Mouse (Mus musculus): Measurements from ENCODE around the gene AC124502.3. TPM values are rescaled to one million over a fixed set of nuclear protein-coding genes. Genes with fewer than 3 reads are reported as not detected.
"Not testable (repeated sequence)": the region's sequence is repeated elsewhere in the genome, so short reads cannot be mapped to it uniquely, and the experiment has no call there.

AC124502.3 gene
- polyA plus RNA-seq, 1 experiment, result 0.64 TPM

- DNase-seq (ENCODE audit: low read depth, low spot score), result no peak
- 3% methylated on average over 15 of the region's 15 CpGs for WGBS
These were observed 34.3 kb downstream of the AC124502.3 start for GRCm38 (mm10) chr19:5073028-5073427.

- 12% methylated on average over 5 of the region's 5 CpGs for WGBS
- DNase-seq (ENCODE audit: low read depth, low spot score), result no peak
These were observed 34.8 kb downstream of the AC124502.3 start for GRCm38 (mm10) chr19:5073518-5073917.

GRCm38 (mm10) chr19:5079279-5079678, 40.6 kb downstream of the AC124502.3 start:
- 93% methylated on average over 1 of the region's 1 CpGs for WGBS
- no peak for DNase-seq (ENCODE audit: low read depth, low spot score)

- no peak for DNase-seq (ENCODE audit: low read depth, low spot score)
- WGBS, result 62% methylated on average over 18 of the region's 18 CpGs
These were observed 43.3 kb downstream of the AC124502.3 start for GRCm38 (mm10) chr19:5082005-5082404.

GRCm38 (mm10) chr19:5082596-5082995, 43.9 kb downstream of the AC124502.3 start:
- no peak for DNase-seq (ENCODE audit: low read depth, low spot score)
- WGBS, result 55% methylated on average over 24 of the region's 24 CpGs

- 62% methylated on average over 3 of the region's 3 CpGs for WGBS
- DNase-seq (ENCODE audit: low read depth, low spot score), result no peak
These were observed 45.5 kb downstream of the AC124502.3 start for GRCm38 (mm10) chr19:5083961-5084833.

GRCm38 (mm10) chr19:5084834-5085144, 46.1 kb downstream of the AC124502.3 start:
- no peak for DNase-seq (ENCODE audit: low read depth, low spot score)

GRCm38 (mm10) chr19:5085145-5085863, 46.6 kb downstream of the AC124502.3 start, which contains the start of gene Tmem151a:
Gene Tmem151a (minus strand): TSS chr19:5085531.
- no peak for DNase-seq (ENCODE audit: low read depth, low spot score)
- WGBS, result 1% methylated on average over 69 of the region's 69 CpGs

More at GRCm38 (mm10) chr19:5084834-5085144, 46.1 kb downstream of the AC124502.3 start:
- WGBS, result 11% methylated on average over 15 of the region's 15 CpGs

- WGBS, result 50% methylated on average over 4 of the region's 4 CpGs
- DNase-seq (ENCODE audit: low read depth, low spot score), result not testable (repeated sequence)
These were observed 47.8 kb downstream of the AC124502.3 start for GRCm38 (mm10) chr19:5086533-5086932.

- peak; percentile 100 for DNase-seq (ENCODE audit: low read depth, low spot score)
- under 1% methylated on average over 58 of the region's 58 CpGs for WGBS
These were observed 49.4 kb downstream of the AC124502.3 start, which contains the start of gene Yif1a for GRCm38 (mm10) chr19:5087884-5088728. Gene Yif1a (plus strand): TSS chr19:5088538.

GRCm38 (mm10) chr19:5089324-5089723, 50.6 kb downstream of the AC124502.3 start:
- 87% methylated on average over 4 of the region's 4 CpGs for WGBS

GRCm38 (mm10) chr19:5092083-5092482, 53.4 kb downstream of the AC124502.3 start:
- no peak for DNase-seq (ENCODE audit: low read depth, low spot score)
- WGBS, result 90% methylated on average over 10 of the region's 10 CpGs

More at GRCm38 (mm10) chr19:5089324-5089723, 50.6 kb downstream of the AC124502.3 start:
- no peak for DNase-seq (ENCODE audit: low read depth, low spot score)

GRCm38 (mm10) chr19:5093481-5094242, 55.0 kb downstream of the AC124502.3 start:
- no peak for DNase-seq (ENCODE audit: low read depth, low spot score)
- WGBS, result 70% methylated on average over 12 of the region's 12 CpGs

GRCm38 (mm10) chr19:5094243-5094632, 55.5 kb downstream of the AC124502.3 start:
- no peak for DNase-seq (ENCODE audit: low read depth, low spot score)
- WGBS, result 1% methylated on average over 21 of the region's 21 CpGs

GRCm38 (mm10) chr19:5094746-5095417, 56.2 kb downstream of the AC124502.3 start:
- WGBS, result 45% methylated on average over 11 of the region's 11 CpGs
- DNase-seq (ENCODE audit: low read depth, low spot score), result no peak

GRCm38 (mm10) chr19:5095887-5096474, 57.3 kb downstream of the AC124502.3 start:
- DNase-seq (ENCODE audit: low read depth, low spot score), result no peak
- WGBS, result 11% methylated on average over 9 of the region's 9 CpGs

- 9% methylated on average over 21 of the region's 31 CpGs for WGBS
- no peak for DNase-seq (ENCODE audit: low read depth, low spot score)
These were observed 59.1 kb downstream of the AC124502.3 start for GRCm38 (mm10) chr19:5097521-5098362.
